Mouse (Mus musculus) midbrain, postnatal 0 days (tissue): ENCODE data around the gene Cfap43. TPM values are rescaled to one million over a fixed set of nuclear protein-coding genes. Genes with fewer than 3 reads are reported as not detected.

ENCODE experiments used
- ATAC-seq: fragments of 200-750 bp; cut with Nextera tagmentation; 2 replicates; pipeline ENCODE4 v1.8.0; 2017; ENCODE audit warnings: moderate number of reproducible peaks, mild to moderate bottlenecking, moderate TSS enrichment, moderate library complexity; ENCODE audit not compliant: low FRiP score
- DNase-seq: peaks from one replicate; pipeline ENCODE4 v3.0.0-alpha.2; 2015; ENCODE audit warnings: low spot score
- H3K27ac ChIP-seq: fragments of 300-500 bp; sonication (generic); 2 replicates; pipeline ENCODE4 v1.5.1; 2014; ENCODE audit warnings: low read depth, mild to moderate bottlenecking, low read length, mixed read lengths
- H3K27me3 ChIP-seq: fragments of 300-500 bp; sonication (generic); 2 replicates; pipeline ENCODE4 v1.6.1; 2014; ENCODE audit warnings: low read length, control low read depth, mixed read lengths; ENCODE audit not compliant: insufficient read depth
- H3K36me3 ChIP-seq: fragments of 300-500 bp; sonication (generic); 2 replicates; pipeline ENCODE4 v1.6.1; 2014; ENCODE audit warnings: low read length, control low read depth, mixed read lengths; ENCODE audit not compliant: insufficient read depth
- H3K4me1 ChIP-seq: fragments of 300-500 bp; sonication (generic); 2 replicates; pipeline ENCODE4 v1.6.1; 2014; ENCODE audit warnings: mild to moderate bottlenecking, control low read depth, antibody characterized with exemption, low read length, mixed read lengths; ENCODE audit not compliant: insufficient read depth
- H3K4me2 ChIP-seq: fragments of 300-500 bp; sonication (generic); 2 replicates; pipeline ENCODE4 v1.6.1; 2014; ENCODE audit warnings: low read depth, mild to moderate bottlenecking, low read length, mixed read lengths; ENCODE audit not compliant: poor library complexity, severe bottlenecking
- H3K4me3 ChIP-seq: fragments of 300-500 bp; sonication (generic); 2 replicates; pipeline ENCODE4 v1.5.1; 2014; ENCODE audit warnings: low read depth, mild to moderate bottlenecking, low read length, moderate library complexity
- H3K9ac ChIP-seq: fragments of 300-500 bp; sonication (generic); replicated peaks from 2 replicates; pipeline ENCODE4 v1.6.1; 2014; ENCODE audit warnings: mild to moderate bottlenecking, low read length, moderate library complexity, mixed read lengths; ENCODE audit not compliant: poor library complexity, severe bottlenecking
- H3K9me3 ChIP-seq: fragments of 300-500 bp; sonication (generic); 2 replicates; pipeline ENCODE4 v1.6.1; 2016; ENCODE audit warnings: low read length, control low read depth
- CTCF ChIP-seq: IDR thresholded peaks from 2 replicates; pipeline ENCODE4 v1.5.1; 2016; ENCODE audit warnings: antibody characterized with exemption, mild to moderate bottlenecking
- whole genome bisulfite sequencing: fragments of 180-500 bp; shearing (Covaris S2); extraction: QIAGEN DNeasy Blood & Tissue Kit; methylation state at CpG from one replicate; pipeline ENCODE4 v1.1.7; 2014; 5-methylcytosine and 5-hydroxymethylcytosine counted together
- polyA plus RNA-seq: library from polyadenylated mRNA; unstranded; fragments of >200 nt; fragmentation: Nextera tagmentation; extraction: Ambion mirVana; gene quantifications from 2 replicates; pipeline ENCODE4 v1.2.1, GENCODE M21; 2015
- total RNA-seq: library from RNA; depleted of rRNA; stranded (reverse); fragments of >200 nt; gene quantifications from 2 replicates; pipeline ENCODE4 v1.2.3, GENCODE M21; 2014

Gene Cfap43
- total and polyA plus RNA-seq, 2 experiments from 2014 or later: 2.6 to 4.2 TPM

DNA sequence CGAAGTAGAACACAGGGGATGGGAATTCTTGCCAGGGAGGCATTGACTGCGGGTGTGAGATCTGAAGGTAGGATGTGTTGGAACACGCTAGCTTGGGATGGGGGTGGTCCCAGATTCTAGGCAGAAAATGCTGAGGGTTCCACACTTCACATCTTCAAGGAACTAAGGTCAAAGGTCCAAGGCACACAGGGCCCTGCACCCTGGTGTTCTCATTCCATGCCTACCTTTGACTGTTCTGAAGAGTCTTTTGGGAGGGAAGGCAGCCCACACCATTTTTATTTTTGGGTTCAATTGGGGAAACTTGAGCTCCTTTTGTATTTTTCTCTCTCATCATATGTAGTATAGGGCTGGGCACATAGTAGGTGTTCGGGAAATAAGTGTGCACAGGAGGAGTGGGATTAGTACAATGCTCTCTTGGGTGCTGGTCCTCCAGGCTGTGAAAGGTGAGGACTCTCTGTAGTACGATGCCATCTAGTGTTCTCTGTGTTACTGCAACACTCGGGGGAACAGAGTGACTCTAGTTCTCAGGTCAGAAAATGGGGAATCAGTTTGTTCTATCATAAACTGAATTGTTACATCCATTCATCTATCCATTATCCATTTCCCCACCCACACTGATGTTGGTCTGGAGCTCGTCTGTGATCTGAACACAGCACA is 13.0 kb upstream of the Cfap43 start:
- Histone ChIP-seq H3K27ac (no peak overlapping the region), H3K36me3 (no peaks in the 10 kb centered on the region), H3K9me3 (no peaks in the 10 kb centered on the region), H3K4me1 (no peaks in the 10 kb centered on the region), H3K4me2 (no peak overlapping the region), H3K27me3 (no peaks in the 10 kb centered on the region), H3K9ac (no peak overlapping the region), H3K4me3 (no peak overlapping the region)
- peak; percentile 80 for TF ChIP-seq CTCF
- no peak for ATAC-seq
- WGBS: 43% methylated on average over 7 of the region's 7 CpGs
- DNase-seq: peak; percentile 74

DNA sequence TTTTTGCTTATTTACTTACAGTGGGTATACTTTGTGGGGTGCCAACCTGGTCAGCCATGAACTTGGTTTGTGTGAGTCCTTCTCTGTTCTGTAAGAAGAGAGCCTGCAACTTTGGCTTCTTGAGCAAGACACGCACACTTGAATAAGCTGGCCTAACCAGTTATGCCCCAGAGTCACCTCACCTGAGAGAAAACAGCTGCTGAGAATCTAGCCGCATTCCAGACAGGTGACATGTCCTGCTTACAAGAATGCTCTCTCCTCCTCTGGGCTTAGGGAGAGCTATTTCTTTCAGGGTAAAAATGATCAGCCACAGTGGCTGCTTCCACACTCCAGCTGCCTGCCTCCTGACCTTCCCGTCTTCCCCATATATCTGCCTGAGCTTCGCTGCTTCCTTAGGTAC is 10.0 kb upstream of the Cfap43 start:
- Histone ChIP-seq H3K9ac (no peak overlapping the region), H3K9me3 (no peaks in the 10 kb centered on the region), H3K36me3 (no peaks in the 10 kb centered on the region), H3K27me3 (no peaks in the 10 kb centered on the region), H3K4me2 (no peak overlapping the region), H3K4me1 (no peaks in the 10 kb centered on the region), H3K4me3 (no peak overlapping the region), H3K27ac (no peak overlapping the region)
- TF ChIP-seq CTCF: no peak
- 89% methylated on average over 4 of the region's 4 CpGs for WGBS
- ATAC-seq (no peak), DNase-seq (no peak)

DNA sequence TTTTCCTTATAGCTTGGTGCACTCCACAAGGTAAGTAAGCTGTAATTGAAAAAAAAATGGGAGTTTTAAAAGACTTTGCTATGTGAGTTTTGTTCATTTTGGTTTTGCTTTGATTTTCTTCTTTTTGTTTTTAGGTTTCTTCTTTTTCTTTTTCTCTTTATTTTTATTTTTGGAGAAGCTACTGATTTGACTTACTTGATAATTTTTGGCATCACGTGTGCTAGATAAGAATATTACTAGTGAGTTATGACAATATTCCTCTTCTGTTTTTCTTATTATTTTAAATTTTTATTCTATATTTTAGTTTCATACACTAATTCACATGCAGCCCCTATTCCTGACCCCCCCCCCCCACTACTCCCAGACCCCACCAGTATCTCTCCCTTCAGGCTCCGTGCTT is 7.9 kb upstream of the Cfap43 start:
- Histone ChIP-seq H3K9me3 (no peaks in the 10 kb centered on the region), H3K4me2 (no peak overlapping the region), H3K4me1 (no peaks in the 10 kb centered on the region), H3K27ac (no peak overlapping the region), H3K9ac (no peak overlapping the region), H3K27me3 (no peaks in the 10 kb centered on the region), H3K4me3 (no peak overlapping the region), H3K36me3 (no peaks in the 10 kb centered on the region)
- no peak for DNase-seq
- ATAC-seq: no peak
- 93% methylated on average over 2 of the region's 2 CpGs for WGBS
- no peak for TF ChIP-seq CTCF

DNA sequence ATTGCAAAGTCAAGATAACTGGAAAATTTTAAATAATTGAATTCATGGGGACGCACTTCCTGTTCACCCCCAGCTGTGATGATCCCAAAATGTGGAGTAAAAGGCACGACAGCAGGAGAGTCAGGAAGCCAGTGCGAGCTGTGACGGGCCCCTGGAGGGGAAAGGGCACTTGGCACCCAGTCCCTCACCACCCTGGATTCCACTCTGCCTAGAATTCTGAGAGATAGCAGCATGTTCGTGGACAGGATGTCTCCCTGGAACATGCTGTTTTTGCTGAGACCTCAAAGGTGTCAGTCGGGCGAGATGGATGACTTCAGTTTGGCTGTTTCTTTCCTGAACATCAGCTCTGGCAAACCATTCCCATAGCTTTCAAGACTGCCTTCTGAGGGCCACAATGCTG is 6.7 kb upstream of the Cfap43 start:
- WGBS: 78% methylated on average over 7 of the region's 7 CpGs
- no peaks in the 10 kb centered on the region for H3K27me3 ChIP-seq
- no peaks in the 10 kb centered on the region for H3K9me3 ChIP-seq
- DNase-seq (no peak), ATAC-seq (no peak)
- H3K36me3 ChIP-seq: no peaks in the 10 kb centered on the region
- no peak overlapping the region for H3K4me3 ChIP-seq
- H3K4me2 ChIP-seq: no peak overlapping the region
- no peak overlapping the region for H3K9ac ChIP-seq
- no peaks in the 10 kb centered on the region for H3K4me1 ChIP-seq
- TF ChIP-seq CTCF: no peak
- no peak overlapping the region for H3K27ac ChIP-seq

DNA sequence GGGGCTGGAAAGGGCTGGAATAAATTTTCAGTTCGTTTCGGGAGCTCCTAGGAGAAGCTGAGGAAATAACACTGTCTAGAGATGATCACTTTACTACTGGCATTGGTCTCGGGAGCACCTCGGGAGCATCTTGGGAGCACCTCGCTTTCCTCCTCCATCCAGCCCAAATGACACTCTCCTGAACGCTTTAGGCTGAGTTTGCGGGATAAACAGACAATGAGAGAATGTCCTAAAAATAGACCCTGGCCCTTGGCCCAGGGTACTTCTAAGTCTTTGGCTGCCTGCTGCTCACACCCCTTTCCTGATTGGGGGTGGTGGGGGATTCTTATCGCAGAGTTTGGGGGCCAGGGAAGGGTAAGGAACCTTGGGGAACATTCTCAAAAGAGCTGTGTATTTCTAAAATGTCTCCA is 884 bp upstream of the Cfap43 start:
- Histone ChIP-seq H3K4me2 (peak overlapping the region; percentile 95), H3K4me3 (peak overlapping the region; percentile 75), H3K9me3 (no peaks in the 10 kb centered on the region), H3K9ac (no peak overlapping the region), H3K4me1 (peaks cover 2% of the 10 kb centered on the region; the same call in 1 of the 2 replicates), H3K27ac (no peak overlapping the region), H3K36me3 (no peaks in the 10 kb centered on the region), H3K27me3 (no peaks in the 10 kb centered on the region)
- no peak for ATAC-seq
- 4% methylated on average over 8 of the region's 8 CpGs for WGBS
- no peak for TF ChIP-seq CTCF
- no peak for DNase-seq

DNA sequence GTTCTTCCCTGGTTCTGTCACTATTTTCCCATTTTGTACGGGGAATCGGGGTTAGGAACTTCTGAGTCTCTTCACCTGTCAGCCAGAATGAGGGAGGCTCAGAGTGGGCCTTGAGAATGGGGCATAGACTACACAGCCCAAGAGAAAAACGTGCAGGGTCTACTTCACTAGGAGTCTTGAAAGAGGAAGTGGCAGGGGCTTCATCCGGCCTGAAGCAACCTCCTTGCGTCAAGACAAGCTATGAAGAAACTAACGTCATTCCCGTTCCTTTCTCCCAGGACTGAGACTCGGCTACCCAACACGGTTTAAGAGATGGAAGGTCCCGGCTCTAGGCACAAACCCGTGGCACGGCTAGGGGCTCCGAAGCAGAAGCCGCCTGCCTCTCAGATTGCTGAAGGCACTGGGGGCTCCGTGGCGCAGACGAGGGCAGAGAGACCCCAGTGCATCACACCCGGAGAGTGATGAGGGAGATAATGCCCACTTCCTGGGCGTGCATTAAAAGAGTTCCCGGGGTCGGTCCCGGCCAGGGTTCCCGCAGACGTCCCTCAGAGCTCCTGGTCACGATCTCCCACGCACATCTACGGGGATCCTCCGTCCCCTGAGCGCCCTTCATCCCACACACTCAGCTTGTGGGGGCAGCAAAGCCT is 509 bp downstream of the Cfap43 start:
- Histone ChIP-seq H3K9me3 (no peaks in the 10 kb centered on the region), H3K4me3 (peak overlapping the region; percentile 75), H3K36me3 (no peaks in the 10 kb centered on the region), H3K4me2 (peak overlapping the region; percentile 95), H3K27ac (no peak overlapping the region), H3K9ac (peak overlapping the region; percentile 73), H3K27me3 (no peaks in the 10 kb centered on the region), H3K4me1 (peaks cover 2% of the 10 kb centered on the region; the same call in 1 of the 2 replicates)
- no peak for TF ChIP-seq CTCF
- no peak for DNase-seq
- ATAC-seq: peak; percentile 45
- WGBS: 1% methylated on average over 26 of the region's 29 CpGs
